Mouse (Mus musculus): ENCODE data around the gene Rnf169.
"Not testable (repeated sequence)": the region's sequence is repeated elsewhere in the genome, so short reads cannot be mapped to it uniquely, and the experiment has no call there.

Gene Rnf169

GRCm38 (mm10) chr7:99946356-99946755 lies 33.9 kb downstream of the Rnf169 start:
- in situ Hi-C loops (cut with MboI, MseI), result no loop called here

GRCm38 (mm10) chr7:99945939-99946338 lies 34.3 kb downstream of the Rnf169 start:
- in situ Hi-C loops (cut with MboI, MseI), result no loop called here

GRCm38 (mm10) chr7:99945012-99945411 lies 35.2 kb downstream of the Rnf169 start:
- in situ Hi-C loops (cut with MboI, MseI), result not testable (repeated sequence)

- in situ Hi-C loops (cut with MboI, MseI), result no loop called here
Observed at GRCm38 (mm10) chr7:99944520-99944919, 35.7 kb downstream of the Rnf169 start.

GRCm38 (mm10) chr7:99940669-99941068 lies 39.6 kb downstream of the Rnf169 start:
- in situ Hi-C loops (cut with MboI, MseI), result no loop called here

GRCm38 (mm10) chr7:99935758-99936157 lies 44.5 kb downstream of the Rnf169 start:
- in situ Hi-C loops (cut with MboI, MseI), result no loop called here

- in situ Hi-C loops (cut with MboI, MseI), result loop anchor here (5.0 kb wide), 1 partner anchor 75 kb away; no protein-coding TSS in a partner anchor
Observed at GRCm38 (mm10) chr7:99926916-99927714, 53.1 kb downstream of the Rnf169 start.

- in situ Hi-C loops (cut with MboI, MseI), result no loop called here
Observed at GRCm38 (mm10) chr7:99920416-99920815, 59.8 kb downstream of the Rnf169 start.

- in situ Hi-C loops (cut with MboI, MseI), result no loop called here
Observed at GRCm38 (mm10) chr7:99919971-99920370, 60.3 kb downstream of the Rnf169 start.

- in situ Hi-C loops (cut with MboI, MseI), result no loop called here
Observed at GRCm38 (mm10) chr7:99919164-99919563, 61.1 kb downstream of the Rnf169 start.

GRCm38 (mm10) chr7:99917320-99917844 lies 62.9 kb downstream of the Rnf169 start:
- in situ Hi-C loops (cut with MboI, MseI), result no loop called here

- in situ Hi-C loops (cut with MboI, MseI), result no loop called here
Observed at GRCm38 (mm10) chr7:99916741-99917319, 63.4 kb downstream of the Rnf169 start.

GRCm38 (mm10) chr7:99915511-99915910 lies 64.7 kb downstream of the Rnf169 start:
- in situ Hi-C loops (cut with MboI, MseI), result no loop called here

GRCm38 (mm10) chr7:99914316-99914715 lies 65.9 kb downstream of the Rnf169 start:
- in situ Hi-C loops (cut with MboI, MseI), result no loop called here

GRCm38 (mm10) chr7:99911038-99911437 lies 69.2 kb downstream of the Rnf169 start:
- in situ Hi-C loops (cut with MboI, MseI), result no loop called here

- in situ Hi-C loops (cut with MboI, MseI), result no loop called here
Observed at GRCm38 (mm10) chr7:99907463-99907862, 72.8 kb downstream of the Rnf169 start.

GRCm38 (mm10) chr7:99906346-99906745 lies 73.9 kb downstream of the Rnf169 start:
- in situ Hi-C loops (cut with MboI, MseI), result no loop called here

- in situ Hi-C loops (cut with MboI, MseI), result no loop called here
Observed at GRCm38 (mm10) chr7:99904421-99905005, 75.7 kb downstream of the Rnf169 start.

GRCm38 (mm10) chr7:99902918-99903665 lies 77.2 kb downstream of the Rnf169 start:
- in situ Hi-C loops (cut with MboI, MseI), result no loop called here

- in situ Hi-C loops (cut with MboI, MseI), result no loop called here
Observed at GRCm38 (mm10) chr7:99902208-99902607, 78.0 kb downstream of the Rnf169 start.

- in situ Hi-C loops (cut with MboI, MseI), result no loop called here
Observed at GRCm38 (mm10) chr7:99896905-99897304, 83.3 kb downstream of the Rnf169 start.

GRCm38 (mm10) chr7:99894478-99894877 lies 85.8 kb downstream of the Rnf169 start:
- in situ Hi-C loops (cut with MboI, MseI), result no loop called here

Measured in regulatory T cell (primary cell).